Mouse (Mus musculus): ENCODE measurements at regions not wholly inside any gene's neighbourhood (a gene's known extent, or its start where the extent isn't known, plus 50 kb on each side); places are given as distances from the start of the nearest gene placed in this dataset.

GRCm38 (mm10) chr11:113074328-113074727, 292.3 kb downstream of the Sox9 start:
- no peak for TF ChIP-seq CTCF (IDR thresholded peaks at IDR 0.05)
- TF ChIP-seq POLR2A (IDR thresholded peaks at IDR 0.05; ENCODE audit: insufficient read depth, low read depth, low read length): no peak
